Mouse (Mus musculus): ENCODE results near the gene Zdhhc25.

Gene Zdhhc25

GRCm38 (mm10) chr15:88625303-88626066, 25.4 kb downstream of the Zdhhc25 start:
- in situ Hi-C loops (cut with MboI; ENCODE audit: low pct_unique_long_range_greater_than_20kb in 1 of 2, low sequenced_read_pairs in 2 of 2, unreplicated experiment in 1 of 2), result no loop called here

- in situ Hi-C loops (cut with MboI; ENCODE audit: low pct_unique_long_range_greater_than_20kb in 1 of 2, low sequenced_read_pairs in 2 of 2, unreplicated experiment in 1 of 2), result no loop called here
These were observed 26.9 kb downstream of the Zdhhc25 start for GRCm38 (mm10) chr15:88626886-88627488.

- in situ Hi-C loops (cut with MboI; ENCODE audit: low pct_unique_long_range_greater_than_20kb in 1 of 2, low sequenced_read_pairs in 2 of 2, unreplicated experiment in 1 of 2), result no loop called here
These were observed 28.8 kb downstream of the Zdhhc25 start for GRCm38 (mm10) chr15:88628801-88629356.

- in situ Hi-C loops (cut with MboI; ENCODE audit: low pct_unique_long_range_greater_than_20kb in 1 of 2, low sequenced_read_pairs in 2 of 2, unreplicated experiment in 1 of 2), result no loop called here
These were observed 35.1 kb downstream of the Zdhhc25 start for GRCm38 (mm10) chr15:88635205-88635604.

- in situ Hi-C loops (cut with MboI; ENCODE audit: low pct_unique_long_range_greater_than_20kb in 1 of 2, low sequenced_read_pairs in 2 of 2, unreplicated experiment in 1 of 2), result loop anchor here in 1 of 2 experiments (10.0 kb wide), 1 partner anchor 326 kb away; no protein-coding TSS in a partner anchor
These were observed 50.9 kb downstream of the Zdhhc25 start for GRCm38 (mm10) chr15:88651019-88651418.
